Mouse (Mus musculus): ENCODE measurements at regions not wholly inside any gene's neighbourhood (a gene's known extent, or its start where the extent isn't known, plus 50 kb on each side); places are given as distances from the start of the nearest gene placed in this dataset.

DNA sequence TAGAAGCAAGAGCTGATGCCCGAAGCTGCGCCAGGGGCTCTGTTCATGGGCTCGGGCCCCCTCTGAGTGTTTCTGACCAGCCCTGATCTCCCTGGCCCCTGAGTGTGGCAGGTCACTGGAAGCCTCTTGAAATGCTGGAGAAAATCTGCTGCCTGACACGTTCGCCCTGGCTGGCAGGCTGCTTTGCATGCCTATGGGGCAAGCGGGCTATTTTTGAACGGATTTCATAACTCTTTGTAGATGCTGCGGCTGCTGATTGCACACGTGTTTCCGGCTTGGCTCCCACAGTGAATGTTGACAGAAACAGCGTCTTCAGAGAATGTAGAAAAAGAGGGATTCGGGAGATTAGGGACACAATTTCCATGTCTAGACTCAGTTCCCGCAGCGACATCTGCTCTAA, 201.4 kb upstream of the Egln3 start:
- TF ChIP-seq CTCF (IDR thresholded peaks at IDR 0.05; ENCODE audit: control insufficient read depth, insufficient read depth, low read length) (no peak), POLR2A (IDR thresholded peaks at IDR 0.05; ENCODE audit: borderline replicate concordance, control insufficient read depth, low read depth, low read length) (no peak)
